Mouse (Mus musculus) Muller cell, postnatal 12 days (primary cell): ENCODE results near the gene Riox2.
"Not testable (repeated sequence)": the region's sequence is repeated elsewhere in the genome, so short reads cannot be mapped to it uniquely, and the experiment has no call there.

Experiments used
- DNase-seq: peaks from one replicate; pipeline ENCODE4 v3.0.0-alpha.2; 2015; ENCODE audit errors: inconsistent ontology term

Gene Riox2

GRCm38 (mm10) chr16:59471637-59472278 is at the start of gene Riox2:
Gene Riox2 (plus strand): TSS chr16:59471775.
- DNase-seq, result peak; percentile 92

- DNase-seq, result no peak
Measured at GRCm38 (mm10) chr16:59427960-59428359, 43.6 kb upstream of the Riox2 start.

DNA sequence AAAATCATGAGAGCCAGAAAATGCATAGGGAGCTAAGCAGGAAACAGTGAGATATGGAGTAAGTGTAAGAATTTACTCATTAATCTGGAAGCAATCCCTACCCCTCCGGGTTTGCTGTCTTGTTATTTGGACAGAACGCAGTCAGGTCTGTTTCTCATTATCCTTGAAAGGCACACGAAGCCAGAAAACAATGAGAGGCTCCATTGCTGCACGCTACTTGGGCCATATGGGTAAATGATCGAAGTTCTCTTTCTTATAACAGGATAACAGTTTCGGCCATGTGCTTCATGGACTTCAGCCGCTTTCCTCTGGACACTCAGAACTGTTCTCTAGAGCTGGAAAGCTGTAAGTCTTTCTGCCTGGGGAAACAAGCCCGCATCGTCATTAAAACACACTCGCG is 38.4 kb upstream of the Riox2 start:
- DNase-seq, result no peak

GRCm38 (mm10) chr16:59444880-59445559 is 26.6 kb upstream of the Riox2 start:
- no peak for DNase-seq

- no peak for DNase-seq
Measured at GRCm38 (mm10) chr16:59448181-59448580, 23.4 kb upstream of the Riox2 start.

DNA sequence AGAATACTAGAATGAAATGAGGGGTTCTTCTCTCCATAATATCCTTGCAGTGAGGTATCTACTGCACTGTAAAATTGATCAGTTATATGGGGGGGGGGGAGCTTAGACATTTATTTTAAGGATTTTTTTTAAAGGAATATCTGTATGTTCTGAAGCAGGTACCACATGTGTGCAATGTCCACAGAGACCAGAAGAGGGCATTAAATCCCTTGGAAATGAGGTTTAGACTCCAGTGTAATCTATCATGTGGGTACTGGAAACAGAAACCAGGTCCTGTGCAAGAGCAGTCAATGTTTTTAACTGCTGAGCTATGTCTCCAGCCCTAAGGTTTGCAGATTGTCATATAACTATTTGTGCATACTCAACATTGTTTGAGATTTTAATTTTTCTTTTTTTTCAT is 22.5 kb upstream of the Riox2 start:
- DNase-seq, result no peak

GRCm38 (mm10) chr16:59451813-59452212 is 19.8 kb upstream of the Riox2 start:
- DNase-seq, result no peak

- DNase-seq, result not testable (repeated sequence)
Measured at GRCm38 (mm10) chr16:59459259-59459861, 12.2 kb upstream of the Riox2 start.

DNA sequence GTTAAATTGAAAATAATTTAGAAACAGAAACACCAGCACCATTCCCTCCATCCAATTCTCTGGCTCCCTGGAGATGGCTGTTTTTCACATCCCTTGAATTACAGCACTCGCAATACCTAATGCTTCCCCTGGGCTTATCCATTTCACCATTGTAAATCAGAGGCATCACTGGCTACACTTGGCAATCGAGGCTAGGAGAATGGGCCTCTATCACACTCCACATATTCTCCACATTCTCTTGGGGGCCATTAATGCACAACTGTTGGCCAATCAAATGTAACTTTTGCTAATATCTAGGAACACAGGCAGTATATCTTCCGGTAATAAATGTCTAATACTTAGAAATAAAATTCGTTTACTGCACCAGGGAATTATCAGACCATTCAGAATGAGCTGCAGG is 8.0 kb upstream of the Riox2 start:
- DNase-seq, result no peak

- DNase-seq, result no peak
Measured at GRCm38 (mm10) chr16:59463973-59464372, 7.6 kb upstream of the Riox2 start.

GRCm38 (mm10) chr16:59469846-59470245 is 1.7 kb upstream of the Riox2 start:
- DNase-seq, result no peak

DNA sequence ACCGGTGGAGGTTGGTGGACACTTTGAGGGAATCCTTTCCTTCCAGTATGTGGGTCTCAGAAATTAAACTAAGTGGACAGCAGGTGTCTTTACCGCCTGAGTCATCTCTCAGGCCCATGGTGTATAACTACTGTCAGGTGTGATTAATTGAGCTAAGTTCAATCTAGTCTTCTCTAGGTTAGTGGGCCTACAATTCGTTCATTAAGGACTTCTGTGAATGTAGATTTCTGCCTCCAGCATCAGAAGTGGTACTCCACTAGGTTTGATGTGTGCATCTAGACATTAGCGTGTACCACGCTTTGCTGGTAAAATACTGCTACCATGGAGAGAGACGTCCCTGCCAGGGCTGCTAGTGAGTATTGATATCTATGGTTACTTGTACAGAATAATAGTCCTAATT is 971 bp downstream of the Riox2 start:
- no peak for DNase-seq

DNA sequence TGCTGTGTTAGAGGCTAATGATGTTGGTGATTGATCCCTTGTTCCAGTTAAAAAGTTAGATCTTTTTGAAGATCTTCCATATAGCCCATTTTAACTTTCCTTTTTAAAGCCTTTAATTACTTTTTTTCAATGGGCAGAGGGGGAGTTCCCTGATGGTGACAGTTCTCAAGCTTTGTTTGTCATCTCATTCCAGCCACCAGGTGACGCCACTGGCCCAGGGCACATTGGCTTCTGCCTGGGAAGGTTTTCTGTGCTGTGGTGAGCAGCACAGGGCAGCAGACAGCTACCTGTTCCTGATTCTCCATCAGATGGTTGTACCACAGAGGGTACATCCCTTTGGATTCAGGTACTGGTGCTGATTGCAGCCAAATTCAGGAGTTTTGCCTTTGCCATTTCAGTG is 3.2 kb downstream of the Riox2 start:
- peak; percentile 41 for DNase-seq

GRCm38 (mm10) chr16:59477955-59478354 is 6.4 kb downstream of the Riox2 start:
- DNase-seq, result no peak

- no peak for DNase-seq
Measured at GRCm38 (mm10) chr16:59487239-59487638, 15.7 kb downstream of the Riox2 start.

- DNase-seq, result no peak
Measured at GRCm38 (mm10) chr16:59487975-59488548, 16.5 kb downstream of the Riox2 start.

DNA sequence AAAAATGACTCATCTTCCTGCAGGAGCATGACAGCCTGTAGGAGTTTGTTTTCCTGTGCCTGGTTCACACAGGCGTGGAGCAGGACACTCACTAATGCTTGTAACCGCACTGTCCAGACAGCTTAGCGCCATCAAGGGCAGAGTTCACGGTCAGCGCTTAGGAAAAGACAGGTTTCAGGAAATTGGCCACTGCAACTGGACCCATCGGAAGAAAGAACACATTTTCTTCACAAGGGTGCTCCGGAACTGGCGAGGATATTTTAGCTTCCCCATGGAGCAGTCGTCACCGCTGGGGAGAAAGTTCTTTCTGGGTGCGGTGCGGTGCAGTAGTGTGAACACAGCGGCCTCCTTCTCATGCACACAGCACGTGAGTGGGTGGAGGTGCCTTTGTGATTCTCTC is 21.6 kb downstream of the Riox2 start:
- no peak for DNase-seq

DNA sequence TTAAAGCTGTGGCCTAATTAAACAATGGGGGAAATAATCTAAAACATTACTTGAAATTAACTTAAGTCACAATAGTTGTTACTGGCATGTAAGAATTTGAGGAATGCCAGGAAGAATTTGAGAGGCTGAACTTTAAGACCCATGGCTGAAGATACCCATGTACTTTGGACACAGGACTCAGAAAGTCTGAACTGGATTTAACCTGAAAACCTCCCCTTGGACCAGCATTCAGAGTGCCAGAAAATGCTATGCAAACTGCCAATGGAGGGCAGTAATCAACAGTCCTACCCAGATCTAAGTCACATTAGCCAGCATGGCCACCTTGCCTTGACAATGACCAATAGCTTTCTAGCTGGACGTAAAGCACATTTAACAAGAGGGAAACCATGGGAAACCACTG is 26.4 kb downstream of the Riox2 start:
- peak; percentile 38 for DNase-seq

GRCm38 (mm10) chr16:59499180-59499579 is 27.6 kb downstream of the Riox2 start:
- DNase-seq, result no peak

DNA sequence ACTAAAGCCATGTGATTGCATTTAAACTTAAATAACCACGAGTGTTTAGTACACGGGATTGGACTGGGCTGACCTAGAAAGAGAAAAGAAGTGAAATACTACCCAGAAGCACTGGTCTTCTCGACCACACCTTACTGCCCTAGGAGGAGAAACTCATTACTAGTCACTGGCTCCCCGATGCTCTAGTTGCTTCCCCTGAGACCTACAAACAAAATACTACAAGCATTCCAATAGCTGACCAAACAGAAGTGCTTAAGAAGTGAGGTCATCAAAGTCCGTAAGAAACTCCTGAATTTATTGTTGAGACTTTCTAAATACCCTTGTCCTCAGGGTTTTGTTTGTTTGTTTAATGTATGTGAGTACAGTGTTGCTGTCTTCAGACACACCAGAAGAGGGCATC is 38.3 kb downstream of the Riox2 start:
- no peak for DNase-seq

GRCm38 (mm10) chr16:59515169-59515568 is 43.6 kb downstream of the Riox2 start:
- no peak for DNase-seq

DNA sequence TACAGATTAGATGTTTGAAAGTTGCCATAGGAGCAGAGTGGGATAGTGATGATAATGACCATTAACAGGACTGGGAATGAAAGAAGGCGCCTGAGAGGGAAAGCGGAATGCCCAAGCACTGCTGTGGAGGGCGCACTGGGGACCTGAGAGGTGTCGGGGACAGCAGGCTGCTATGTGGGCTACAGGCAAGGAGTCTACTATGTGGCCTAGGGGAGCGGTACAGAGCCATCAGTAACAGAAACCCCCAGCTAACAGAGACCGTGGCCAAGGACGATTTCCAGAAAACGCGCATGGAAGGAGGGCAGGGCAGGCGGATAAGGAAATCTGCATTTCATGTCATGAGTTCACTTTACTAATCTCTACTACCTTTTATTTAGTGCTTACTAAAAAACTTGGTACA is 45.4 kb downstream of the Riox2 start:
- no peak for DNase-seq
